Mouse (Mus musculus) embryonic facial prominence, embryonic 14.5 days (tissue): ENCODE measurements around the gene Klf16. TPM values are rescaled to one million over a fixed set of nuclear protein-coding genes. Genes with fewer than 3 reads are reported as not detected.

Source experiments
- ATAC-seq: fragments of 200-750 bp; cut with Nextera tagmentation; 2 replicates; pipeline ENCODE4 v1.8.0; 2017; ENCODE audit warnings: low read depth, moderate number of reproducible peaks, moderate TSS enrichment
- DNase-seq: peaks from one replicate; pipeline ENCODE4 v3.0.0-alpha.2; 2015; ENCODE audit warnings: low spot score
- H3K27ac ChIP-seq: fragments of 300-500 bp; sonication (generic); replicated peaks from 2 replicates; pipeline ENCODE4 v1.5.1; 2014; ENCODE audit warnings: low read depth, mild to moderate bottlenecking, low read length, moderate library complexity
- H3K27me3 ChIP-seq: fragments of 300-500 bp; sonication (generic); replicated peaks from 2 replicates; pipeline ENCODE4 v1.6.1; 2014; ENCODE audit warnings: low read length; ENCODE audit not compliant: control insufficient read depth, insufficient read depth
- H3K36me3 ChIP-seq: fragments of 300-500 bp; sonication (generic); 2 replicates; pipeline ENCODE4 v1.6.1; 2014; ENCODE audit warnings: low read length, mixed read lengths; ENCODE audit not compliant: control insufficient read depth, insufficient read depth
- H3K4me1 ChIP-seq: fragments of 300-500 bp; sonication (generic); 2 replicates; pipeline ENCODE4 v1.6.1; 2014; ENCODE audit warnings: antibody characterized with exemption, low read length; ENCODE audit not compliant: control insufficient read depth, insufficient read depth
- H3K4me2 ChIP-seq: fragments of 300-500 bp; sonication (generic); 2 replicates; pipeline ENCODE4 v1.6.1; 2014; ENCODE audit warnings: low read depth, mild to moderate bottlenecking, low read length, moderate library complexity, mixed read lengths
- H3K4me3 ChIP-seq: fragments of 300-500 bp; sonication (generic); 2 replicates; pipeline ENCODE4 v1.5.1; 2014; ENCODE audit warnings: low read depth, mild to moderate bottlenecking, low read length
- H3K9ac ChIP-seq: fragments of 300-500 bp; sonication (generic); 2 replicates; pipeline ENCODE4 v1.6.1; 2014; ENCODE audit warnings: low read depth, mild to moderate bottlenecking, low read length, moderate library complexity, mixed read lengths
- H3K9me3 ChIP-seq: fragments of 300-500 bp; sonication (generic); 2 replicates; pipeline ENCODE4 v1.6.1; 2016; ENCODE audit warnings: low read length; ENCODE audit not compliant: control insufficient read depth
- WGBS: fragments of 180-500 bp; shearing (Covaris S2); extraction: QIAGEN DNeasy Blood & Tissue Kit; methylation state at CpG from one replicate; pipeline ENCODE4 v1.1.7; 2014; 5-methylcytosine and 5-hydroxymethylcytosine counted together
- polyA plus RNA-seq: library from polyadenylated mRNA; unstranded; fragments of >200 nt; fragmentation: Nextera tagmentation; extraction: Ambion mirVana; gene quantifications from 2 replicates; pipeline ENCODE4 v1.2.1, GENCODE M21; 2014

Klf16 gene
- polyA plus RNA-seq, 1 experiment from 2014 or later, result 9.7 TPM

DNA sequence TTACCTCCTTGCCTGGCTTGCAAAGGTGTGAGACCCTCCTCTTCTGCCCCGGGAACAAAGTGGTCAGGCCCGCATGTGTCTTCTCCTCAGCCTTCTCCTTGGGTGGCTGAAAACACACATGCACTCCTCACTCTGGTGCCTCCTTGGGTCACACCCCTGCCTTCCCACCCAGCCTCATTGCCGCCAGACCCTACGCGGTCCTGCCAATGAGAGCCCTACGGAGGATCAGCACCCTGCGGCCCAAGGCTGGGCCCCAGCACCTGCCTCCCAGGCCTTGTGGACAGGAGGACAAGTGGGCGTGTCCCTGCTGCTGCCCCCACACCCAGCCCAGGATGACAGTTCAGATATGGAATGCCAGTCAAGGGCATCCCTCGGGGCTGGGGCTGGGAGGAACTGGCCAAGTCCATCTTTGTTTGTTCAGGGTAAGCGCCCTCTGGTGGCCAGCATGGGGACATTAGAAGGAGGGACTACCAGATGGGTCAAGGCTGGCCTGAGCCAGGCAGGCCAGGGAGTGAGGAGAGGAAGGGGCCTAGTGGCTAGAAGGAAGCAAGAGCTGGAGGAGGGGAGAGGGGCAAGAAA lies 28.6 kb downstream of the Klf16 start:
- Histone ChIP-seq H3K9me3 (no peaks in the 10 kb centered on the region), H3K36me3 (peaks cover 71% of the 10 kb centered on the region), H3K27me3 (no peaks in the 10 kb centered on the region), H3K27ac (no peak overlapping the region), H3K4me1 (no peaks in the 10 kb centered on the region), H3K4me3 (no peak overlapping the region), H3K4me2 (no peak overlapping the region), H3K9ac (no peak overlapping the region)
- 71% methylated on average over 10 of the region's 10 CpGs for WGBS
- DNase-seq (peak; percentile 51), ATAC-seq (peak; percentile 39; the same call in 1 of the 2 replicates)

GRCm38 (mm10) chr10:80547539-80547938 lies 29.6 kb downstream of the Klf16 start:
- Histone ChIP-seq H3K4me2 (no peak overlapping the region), H3K4me1 (no peaks in the 10 kb centered on the region), H3K4me3 (no peak overlapping the region), H3K9ac (no peak overlapping the region), H3K27me3 (no peaks in the 10 kb centered on the region), H3K36me3 (peaks cover 81% of the 10 kb centered on the region), H3K27ac (no peak overlapping the region), H3K9me3 (no peaks in the 10 kb centered on the region)
- 93% methylated on average over 15 of the region's 15 CpGs for WGBS
- ATAC-seq (no peak), DNase-seq (no peak)

DNA sequence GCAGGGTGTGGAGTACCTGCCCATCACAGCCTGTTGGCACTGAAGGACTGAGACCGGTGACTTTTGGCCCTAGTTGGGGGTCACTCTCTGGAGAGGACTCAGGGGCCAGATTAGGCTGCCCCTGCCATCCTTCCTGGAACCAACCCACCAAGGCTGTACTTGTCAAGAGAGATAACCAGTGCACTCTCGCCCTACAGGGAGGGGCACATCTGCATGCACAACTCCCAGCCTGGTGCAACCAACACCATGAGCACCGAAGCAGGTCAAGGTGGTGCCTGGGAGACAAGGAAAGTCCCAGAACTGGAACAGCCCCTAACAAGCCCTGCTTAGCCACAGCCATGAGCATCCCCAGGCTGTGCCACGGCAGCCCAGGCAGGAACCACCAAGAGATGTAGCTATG lies 30.2 kb downstream of the Klf16 start:
- H3K36me3 ChIP-seq, result peaks cover 87% of the 10 kb centered on the region
- WGBS, result 96% methylated on average over 4 of the region's 4 CpGs

DNA sequence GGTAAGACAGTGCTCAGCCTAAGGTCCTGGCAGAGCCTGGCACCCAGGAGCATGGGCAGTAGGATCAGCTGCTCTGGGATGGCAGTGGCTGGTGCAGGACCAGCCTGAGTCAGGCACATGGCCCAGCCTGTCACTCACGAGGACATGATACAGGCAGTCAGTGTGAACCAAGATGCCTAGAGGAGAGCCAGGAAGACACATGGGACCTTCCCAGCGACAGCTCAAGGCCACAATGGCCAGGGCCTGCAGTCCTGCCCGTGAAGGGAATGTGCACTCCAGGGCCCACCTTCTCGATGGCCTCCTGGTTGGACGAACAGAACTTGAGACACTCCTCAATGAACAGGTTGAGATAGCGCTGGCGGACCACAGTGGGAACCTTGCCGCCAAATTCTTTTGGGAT lies 31.5 kb downstream of the Klf16 start:
- no peak overlapping the region for H3K4me3 ChIP-seq
- H3K27ac ChIP-seq, result no peak overlapping the region
- H3K4me2 ChIP-seq, result no peak overlapping the region
- H3K9ac ChIP-seq, result no peak overlapping the region
- no peak for DNase-seq
- H3K4me1 ChIP-seq, result no peaks in the 10 kb centered on the region
- peaks cover 91% of the 10 kb centered on the region for H3K36me3 ChIP-seq
- ATAC-seq, result no peak
- 90% methylated on average over 8 of the region's 8 CpGs for WGBS
- no peaks in the 10 kb centered on the region for H3K9me3 ChIP-seq
- H3K27me3 ChIP-seq, result no peaks in the 10 kb centered on the region

More for the DNA sequence above, 30.2 kb downstream of the Klf16 start:
- Histone ChIP-seq H3K4me1 (no peaks in the 10 kb centered on the region), H3K9ac (no peak overlapping the region), H3K27ac (no peak overlapping the region), H3K9me3 (no peaks in the 10 kb centered on the region), H3K4me3 (no peak overlapping the region), H3K27me3 (no peaks in the 10 kb centered on the region), H3K4me2 (no peak overlapping the region)
- DNase-seq, result no peak
- ATAC-seq, result no peak

DNA sequence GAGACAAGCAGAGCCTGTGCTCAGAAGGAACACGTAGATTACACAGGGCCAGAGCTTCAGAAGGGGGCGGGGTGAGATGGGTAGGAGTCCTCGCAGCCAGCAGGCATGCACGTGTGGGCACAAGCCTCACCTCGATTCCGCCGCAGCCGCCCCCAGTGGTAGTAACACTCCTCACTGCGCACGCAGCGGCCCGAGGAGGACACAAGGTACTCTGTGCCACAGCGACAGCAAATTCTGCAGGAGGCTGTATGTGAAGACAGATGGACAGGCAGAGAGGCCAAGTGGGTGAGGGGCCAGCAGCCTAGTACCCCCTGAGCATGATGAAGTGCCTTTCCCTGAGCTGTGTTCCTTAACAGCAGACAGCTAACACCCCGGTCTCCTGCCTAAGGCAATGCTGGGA lies 33.2 kb downstream of the Klf16 start:
- Histone ChIP-seq H3K4me1 (no peaks in the 10 kb centered on the region), H3K9ac (no peak overlapping the region), H3K4me3 (no peak overlapping the region), H3K9me3 (no peaks in the 10 kb centered on the region), H3K27ac (no peak overlapping the region), H3K36me3 (peaks cover 76% of the 10 kb centered on the region), H3K27me3 (peaks cover 2% of the 10 kb centered on the region; the same call in 1 of the 2 replicates), H3K4me2 (no peak overlapping the region)
- WGBS, result 94% methylated on average over 14 of the region's 14 CpGs
- DNase-seq (no peak), ATAC-seq (no peak)

DNA sequence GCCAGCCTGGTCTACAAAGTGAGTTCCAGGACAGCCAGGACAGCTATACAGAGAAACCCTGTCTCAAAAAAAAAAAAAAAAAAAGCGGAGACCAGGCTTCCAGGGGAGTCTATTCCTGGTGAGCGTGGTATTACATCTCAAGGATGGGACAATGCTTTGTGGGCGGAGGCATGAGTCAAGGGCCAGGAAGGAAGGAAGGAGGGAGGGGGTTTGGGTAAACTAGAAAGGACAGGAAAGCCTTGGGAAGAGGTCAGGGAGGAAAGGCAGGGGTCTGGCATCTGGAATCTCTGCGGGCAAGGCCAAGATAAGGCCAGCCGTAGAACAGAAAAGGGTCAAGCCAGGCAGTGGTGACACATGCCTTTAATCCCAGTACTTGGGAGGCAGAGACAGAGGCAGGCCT lies 37.6 kb downstream of the Klf16 start:
- H3K4me3 ChIP-seq, result no peak overlapping the region
- ATAC-seq (no peak), DNase-seq (no peak)
- peaks cover 34% of the 10 kb centered on the region for H3K27me3 ChIP-seq
- no peak overlapping the region for H3K4me2 ChIP-seq
- WGBS, result 44% methylated on average over 5 of the region's 5 CpGs
- no peaks in the 10 kb centered on the region for H3K4me1 ChIP-seq
- H3K9ac ChIP-seq, result no peak overlapping the region
- H3K27ac ChIP-seq, result no peak overlapping the region
- H3K9me3 ChIP-seq, result no peaks in the 10 kb centered on the region
- peaks cover 32% of the 10 kb centered on the region for H3K36me3 ChIP-seq

DNA sequence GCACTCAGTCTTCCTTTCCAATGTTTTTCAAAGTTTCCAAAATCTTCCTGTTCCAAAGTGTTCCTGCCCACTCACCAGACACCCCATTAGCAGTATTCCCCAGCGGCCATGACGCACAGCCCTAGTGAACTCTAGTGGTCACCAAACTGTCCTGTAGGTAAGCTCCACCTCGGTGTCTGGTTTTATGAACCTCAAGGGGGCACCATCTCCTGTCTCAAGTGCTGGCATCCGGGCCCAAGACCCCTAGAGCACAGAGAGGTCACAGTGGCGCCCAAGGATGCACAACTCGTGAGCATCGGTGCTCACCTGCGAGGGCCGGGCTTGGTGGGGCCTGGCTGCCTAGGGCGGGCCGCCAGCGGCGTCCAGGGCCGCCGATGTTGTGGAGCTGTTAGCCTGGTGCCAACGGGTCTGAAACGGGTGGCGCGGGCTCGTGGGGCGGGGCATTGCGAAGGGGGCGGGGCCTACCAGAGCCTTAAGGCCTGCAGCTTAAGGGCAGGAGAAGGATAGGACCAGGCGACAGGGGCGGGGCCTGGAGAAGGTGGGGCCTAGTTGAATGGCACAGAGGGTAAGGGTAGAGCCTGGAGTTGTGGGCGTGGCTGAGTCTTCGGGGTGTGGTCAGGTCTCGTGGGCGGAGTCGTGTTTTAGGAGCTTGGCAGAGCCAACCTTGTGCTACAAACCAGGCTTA lies 38.3 kb downstream of the Klf16 start, which contains the start of gene Atp8b3:
Gene Atp8b3, minus strand, starts transcription at position 415 of the 685 bp plus-strand sequence.
- Histone ChIP-seq H3K27ac (no peak within 1 kb of the TSS), H3K4me1 (no peaks in the 10 kb centered on the region), H3K9me3 (no peaks in the 10 kb centered on the region), H3K36me3 (peaks cover 26% of the 10 kb centered on the region), H3K27me3 (peaks cover 34% of the 10 kb centered on the region), H3K4me2 (peak within 1 kb of the TSS; percentile 38), H3K4me3 (peak within 1 kb of the TSS; percentile 13), H3K9ac (no peak within 1 kb of the TSS)
- DNase-seq (peak; percentile 67), ATAC-seq (peak; percentile 64)
- WGBS, result 3% methylated on average over 27 of the region's 30 CpGs

DNA sequence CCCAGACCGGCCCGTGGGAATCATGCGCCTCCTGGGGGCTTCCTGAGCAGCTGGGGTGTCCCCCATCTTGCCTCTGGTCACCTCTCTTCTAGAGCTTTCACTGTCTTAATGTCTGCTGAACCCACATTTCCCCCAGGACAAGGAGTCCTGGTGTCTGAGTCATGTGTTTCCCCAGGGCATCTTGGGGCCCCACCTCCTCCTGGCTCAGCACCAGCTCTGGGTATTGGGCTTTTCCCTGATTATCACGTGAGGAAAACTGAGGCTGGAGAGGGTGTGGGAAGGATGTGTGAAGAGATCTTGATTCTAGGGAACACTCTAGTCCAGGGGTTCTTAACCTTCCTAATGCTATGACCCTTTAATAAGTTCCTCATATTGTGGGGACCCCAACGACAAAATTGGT lies 38.9 kb downstream of the Klf16 start:
- H3K4me3 ChIP-seq, result no peak overlapping the region
- no peak overlapping the region for H3K9ac ChIP-seq
- no peaks in the 10 kb centered on the region for H3K9me3 ChIP-seq
- no peak overlapping the region for H3K4me2 ChIP-seq
- peaks cover 19% of the 10 kb centered on the region for H3K36me3 ChIP-seq
- DNase-seq (peak; percentile 30), ATAC-seq (no peak)
- H3K27me3 ChIP-seq, result peaks cover 34% of the 10 kb centered on the region
- H3K27ac ChIP-seq, result no peak overlapping the region
- no peaks in the 10 kb centered on the region for H3K4me1 ChIP-seq
- WGBS, result 48% methylated on average over 5 of the region's 5 CpGs

DNA sequence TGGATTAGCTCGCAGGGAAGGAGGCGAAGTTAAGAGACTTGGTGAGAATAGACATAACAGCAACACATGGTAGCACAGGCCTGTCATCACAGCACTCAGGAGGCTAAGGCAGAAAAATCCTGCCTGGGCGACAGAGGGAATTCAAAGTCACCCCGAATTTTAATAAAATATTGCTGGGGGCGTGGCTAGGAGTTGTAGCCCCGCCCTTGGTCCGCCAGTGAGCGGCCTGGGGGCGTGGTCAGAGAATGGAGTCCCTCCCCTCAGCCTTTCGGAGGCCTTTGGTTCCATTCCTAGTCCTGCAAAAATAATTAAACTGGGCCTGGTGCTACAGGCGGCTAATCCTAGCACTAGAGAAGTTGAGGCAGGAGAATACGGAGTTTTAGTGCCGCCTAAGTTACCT lies 41.4 kb downstream of the Klf16 start:
- no peak for DNase-seq
- H3K4me2 ChIP-seq, result peak overlapping the region; percentile 16; the same call in 1 of the 2 replicates
- H3K27me3 ChIP-seq, result peaks cover 34% of the 10 kb centered on the region

More for the DNA sequence above, 41.4 kb downstream of the Klf16 start:
- 0 out of 2 replicates have a peak overlapping the region, but pooled peaks have one; percentile 6 for H3K4me3 ChIP-seq
- ATAC-seq, result no peak
- no peak overlapping the region for H3K9ac ChIP-seq
- H3K9me3 ChIP-seq, result no peaks in the 10 kb centered on the region
- 9% methylated on average over 13 of the region's 13 CpGs for WGBS
- no peaks in the 10 kb centered on the region for H3K36me3 ChIP-seq
- H3K4me1 ChIP-seq, result no peaks in the 10 kb centered on the region
- H3K27ac ChIP-seq, result no peak overlapping the region
